Mouse (Mus musculus): ENCODE results near the gene Togaram1. TPM values are rescaled to one million over a fixed set of nuclear protein-coding genes. Genes with fewer than 3 reads are reported as not detected.

Gene Togaram1
- polyA plus RNA-seq, 1 experiment from 2014 or later, result 20.1 TPM

DNA sequence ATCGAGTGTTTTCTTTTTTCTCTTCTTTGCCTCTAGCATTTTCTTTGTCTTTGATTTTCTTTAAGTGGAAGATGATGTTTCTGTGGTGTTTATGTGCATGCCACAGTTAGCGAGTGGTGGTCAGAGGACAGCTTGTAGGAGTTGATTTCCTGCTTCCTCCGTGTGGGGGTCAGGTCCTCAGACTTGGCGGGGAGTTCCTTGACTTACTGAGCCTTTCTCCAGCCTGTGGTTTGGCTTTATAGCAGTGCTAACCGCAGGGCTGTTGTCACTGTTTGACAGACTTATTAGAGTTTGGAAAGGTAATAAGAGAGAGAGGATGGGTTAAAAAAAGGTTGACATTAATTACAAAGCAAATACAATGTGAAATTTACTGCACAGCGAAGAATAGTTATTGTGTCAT, 10.0 kb downstream of the Togaram1 start:
- Histone ChIP-seq H3K36me3 (ENCODE audit: poor library complexity, severe bottlenecking) (peaks cover 27% of the 10 kb centered on the region), H3K4me3 (no peak overlapping the region), H3K27ac (no peak overlapping the region), H3K4me1 (peaks cover 25% of the 10 kb centered on the region), H3K27me3 (no peaks in the 10 kb centered on the region), H3K9me3 (replicated peaks) (no peaks in the 10 kb centered on the region), H3K9ac (no peak overlapping the region), H3K4me2 (no peak overlapping the region)
- WGBS, result 77% methylated on average over 6 of the region's 6 CpGs
- ATAC-seq, result no peak

DNA sequence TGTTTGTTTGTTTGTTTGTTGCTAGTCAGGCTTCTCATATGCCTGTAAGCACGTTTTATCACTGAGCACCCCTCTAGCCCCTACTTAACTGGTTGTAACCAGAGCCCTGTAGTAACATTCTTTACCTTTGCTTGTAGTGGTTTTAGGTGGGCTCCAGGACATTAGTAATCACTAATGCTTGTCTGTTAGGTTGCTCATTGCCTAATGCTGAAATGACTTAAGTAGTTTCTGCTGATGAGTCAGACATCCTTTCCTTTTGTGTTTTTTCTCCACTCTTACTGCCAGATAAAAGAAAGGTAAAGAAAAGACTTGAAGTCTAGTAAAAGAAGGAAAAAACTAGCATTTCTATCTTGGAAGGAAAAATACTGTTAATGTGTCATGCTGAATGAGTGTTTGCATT, 10.6 kb downstream of the Togaram1 start:
- Histone ChIP-seq H3K27ac (no peak overlapping the region), H3K36me3 (ENCODE audit: poor library complexity, severe bottlenecking) (peaks cover 29% of the 10 kb centered on the region), H3K9me3 (replicated peaks) (no peaks in the 10 kb centered on the region), H3K27me3 (no peaks in the 10 kb centered on the region), H3K4me1 (peaks cover 19% of the 10 kb centered on the region), H3K4me3 (no peak overlapping the region), H3K4me2 (no peak overlapping the region), H3K9ac (no peak overlapping the region)
- 74% methylated on average over 1 of the region's 1 CpGs for WGBS
- no peak for ATAC-seq

DNA sequence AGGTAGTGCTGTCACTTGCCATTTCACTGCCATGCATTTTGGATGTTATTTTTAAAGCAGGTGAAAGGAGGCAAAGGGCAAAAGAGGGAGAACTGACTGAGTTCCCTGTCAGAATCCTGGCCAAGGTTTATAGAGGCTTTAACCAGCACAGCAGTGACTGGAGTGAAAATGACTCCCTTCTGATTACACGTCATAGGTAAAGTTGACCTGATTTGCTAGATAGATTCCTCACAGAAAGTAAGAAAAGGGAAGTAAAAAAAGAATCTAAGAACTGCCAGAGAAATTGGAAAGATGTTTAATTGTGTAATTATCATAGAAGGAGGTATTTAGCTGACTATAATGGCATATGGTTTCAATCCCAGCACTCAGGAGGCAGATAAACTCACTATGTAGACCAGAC, 11.9 kb downstream of the Togaram1 start:
- WGBS, result 90% methylated on average over 1 of the region's 1 CpGs
- Histone ChIP-seq H3K36me3 (ENCODE audit: poor library complexity, severe bottlenecking) (peaks cover 36% of the 10 kb centered on the region), H3K9ac (no peak overlapping the region), H3K4me1 (peaks cover 8% of the 10 kb centered on the region; the same call in 1 of the 2 replicates), H3K4me2 (no peak overlapping the region), H3K27ac (no peak overlapping the region), H3K27me3 (no peaks in the 10 kb centered on the region), H3K4me3 (no peak overlapping the region), H3K9me3 (replicated peaks) (no peaks in the 10 kb centered on the region)
- no peak for ATAC-seq

DNA sequence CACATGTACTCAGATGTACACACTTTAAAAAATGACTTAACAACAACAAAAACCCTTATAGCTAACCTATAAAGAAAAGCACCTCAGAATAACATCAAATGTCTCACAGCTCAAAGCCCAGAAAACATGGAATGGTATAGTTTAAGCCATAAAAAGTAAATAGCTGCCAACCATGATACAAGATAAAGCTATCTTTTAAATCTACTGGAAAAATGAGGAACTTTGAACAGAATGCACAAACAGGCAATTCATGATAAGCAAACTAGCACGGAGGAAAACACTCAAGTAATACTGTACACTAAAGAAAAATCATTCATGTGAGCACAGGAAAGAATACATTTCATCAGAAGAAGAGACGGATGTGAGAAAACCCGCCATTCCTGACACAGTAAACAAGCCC, 42.1 kb downstream of the Togaram1 start:
- Histone ChIP-seq H3K4me3 (no peak overlapping the region), H3K4me2 (no peak overlapping the region), H3K9me3 (replicated peaks) (no peaks in the 10 kb centered on the region), H3K27me3 (no peaks in the 10 kb centered on the region), H3K4me1 (no peaks in the 10 kb centered on the region), H3K36me3 (ENCODE audit: poor library complexity, severe bottlenecking) (peaks cover 62% of the 10 kb centered on the region), H3K9ac (no peak overlapping the region), H3K27ac (no peak overlapping the region)
- 91% methylated on average over 3 of the region's 3 CpGs for WGBS
- ATAC-seq, result no peak

DNA sequence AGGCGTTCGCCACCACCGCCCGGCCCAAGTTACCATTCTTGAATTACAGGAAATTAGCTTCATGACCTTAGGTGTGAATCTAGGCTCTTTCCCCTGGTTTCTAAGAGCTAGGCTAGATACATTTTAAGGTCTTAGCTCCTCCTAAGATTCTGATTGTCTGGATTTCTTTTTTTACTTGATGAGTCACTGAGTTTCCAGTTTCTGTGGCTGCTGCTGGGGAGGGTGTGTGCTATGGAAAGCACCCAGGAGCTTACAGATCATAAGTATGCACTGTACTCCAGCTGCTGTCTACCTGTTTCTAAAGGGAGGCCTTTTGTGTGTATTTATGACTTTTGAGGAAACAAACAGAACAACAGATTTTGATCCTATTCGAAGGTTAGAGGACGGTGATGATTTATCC, 57.2 kb downstream of the Togaram1 start:
- peaks cover 19% of the 10 kb centered on the region for H3K36me3 ChIP-seq (ENCODE audit: poor library complexity, severe bottlenecking)
- ATAC-seq, result no peak
- no peaks in the 10 kb centered on the region for H3K27me3 ChIP-seq
- no peak overlapping the region for H3K9ac ChIP-seq
- no peaks in the 10 kb centered on the region for H3K4me1 ChIP-seq
- no peak overlapping the region for H3K4me2 ChIP-seq
- H3K27ac ChIP-seq, result no peak overlapping the region
- no peaks in the 10 kb centered on the region; the same call in 1 of the 2 replicates for H3K9me3 ChIP-seq (replicated peaks)
- H3K4me3 ChIP-seq, result no peak overlapping the region
- WGBS, result 96% methylated on average over 6 of the region's 6 CpGs

DNA sequence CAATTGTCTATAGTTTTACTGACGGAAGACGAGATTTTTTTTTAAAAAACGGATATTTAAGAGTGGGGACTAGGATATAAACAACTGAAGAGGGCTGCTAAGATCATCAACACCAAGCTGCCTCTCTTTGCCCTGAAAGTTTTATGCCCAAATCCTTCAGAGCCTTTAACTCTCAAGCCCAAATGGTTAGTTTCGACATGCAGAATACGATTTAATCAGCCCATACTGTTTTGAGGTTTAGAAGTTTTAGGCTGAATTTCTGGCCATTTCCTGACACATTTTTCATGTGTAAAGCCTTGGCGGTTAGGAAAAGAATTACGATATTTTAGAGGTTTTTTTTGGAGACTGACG, 70.2 kb downstream of the Togaram1 start:
- ATAC-seq, result no peak
- Histone ChIP-seq H3K4me1 (peaks cover 23% of the 10 kb centered on the region), H3K36me3 (ENCODE audit: poor library complexity, severe bottlenecking) (0 out of 2 replicates have a peak, but pooled peaks cover 2% of the 10 kb centered on the region), H3K27me3 (no peaks in the 10 kb centered on the region), H3K9me3 (replicated peaks) (no peaks in the 10 kb centered on the region), H3K4me3 (peak overlapping the region; percentile 85), H3K9ac (no peak overlapping the region), H3K4me2 (peak overlapping the region; percentile 68), H3K27ac (no peak overlapping the region)
- 47% methylated on average over 8 of the region's 8 CpGs for WGBS

DNA sequence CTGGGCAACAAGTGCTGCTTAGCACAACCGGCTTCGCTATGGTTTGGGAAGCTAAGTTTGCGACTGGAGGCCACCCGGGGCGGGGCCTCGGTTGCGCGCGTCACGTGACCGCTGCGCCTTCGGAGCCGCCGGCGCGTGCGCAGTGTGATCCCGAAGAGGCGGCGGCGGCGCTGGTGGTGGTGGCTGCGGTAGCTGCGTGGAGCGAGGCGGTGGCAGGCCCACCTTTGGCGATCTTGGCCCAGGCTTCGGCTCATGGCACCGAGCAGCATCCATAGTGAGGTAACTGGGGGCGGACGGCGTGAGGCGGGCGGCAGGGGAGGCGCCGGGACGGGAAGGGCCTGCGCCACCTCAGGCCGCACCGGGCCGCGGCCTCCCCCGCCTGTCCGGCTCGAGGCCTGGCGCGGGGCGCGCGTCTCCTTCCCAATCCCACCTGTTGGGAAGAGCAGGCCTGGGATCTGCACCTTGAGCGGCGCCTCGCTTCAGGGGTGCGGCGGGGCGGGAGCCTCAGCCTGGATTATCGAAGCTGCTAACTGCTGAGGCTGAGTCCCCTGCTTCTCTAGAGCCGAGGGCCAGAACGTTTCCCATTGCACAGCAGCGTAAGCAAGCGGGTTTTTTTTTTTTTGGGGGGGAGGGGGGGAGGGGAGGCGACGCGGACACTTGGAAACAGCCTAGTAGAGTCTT, 70.7 kb downstream of the Togaram1 start, which contains the start of gene Prpf39:
Gene Prpf39, plus strand, starts transcription at position 144 of the 681 bp plus-strand sequence.
- peaks cover 23% of the 10 kb centered on the region for H3K4me1 ChIP-seq
- peak within 1 kb of the TSS; percentile 81 for H3K27ac ChIP-seq
- H3K36me3 ChIP-seq (ENCODE audit: poor library complexity, severe bottlenecking), result 0 out of 2 replicates have a peak, but pooled peaks cover 2% of the 10 kb centered on the region
- H3K9ac ChIP-seq, result peak within 1 kb of the TSS; percentile 90
- no peaks in the 10 kb centered on the region for H3K9me3 ChIP-seq (replicated peaks)
- peak; percentile 96 for ATAC-seq
- no peaks in the 10 kb centered on the region for H3K27me3 ChIP-seq
- H3K4me2 ChIP-seq, result peak within 1 kb of the TSS; percentile 68
- under 1% methylated on average over 62 of the region's 65 CpGs for WGBS
- peak within 1 kb of the TSS; percentile 85 for H3K4me3 ChIP-seq

DNA sequence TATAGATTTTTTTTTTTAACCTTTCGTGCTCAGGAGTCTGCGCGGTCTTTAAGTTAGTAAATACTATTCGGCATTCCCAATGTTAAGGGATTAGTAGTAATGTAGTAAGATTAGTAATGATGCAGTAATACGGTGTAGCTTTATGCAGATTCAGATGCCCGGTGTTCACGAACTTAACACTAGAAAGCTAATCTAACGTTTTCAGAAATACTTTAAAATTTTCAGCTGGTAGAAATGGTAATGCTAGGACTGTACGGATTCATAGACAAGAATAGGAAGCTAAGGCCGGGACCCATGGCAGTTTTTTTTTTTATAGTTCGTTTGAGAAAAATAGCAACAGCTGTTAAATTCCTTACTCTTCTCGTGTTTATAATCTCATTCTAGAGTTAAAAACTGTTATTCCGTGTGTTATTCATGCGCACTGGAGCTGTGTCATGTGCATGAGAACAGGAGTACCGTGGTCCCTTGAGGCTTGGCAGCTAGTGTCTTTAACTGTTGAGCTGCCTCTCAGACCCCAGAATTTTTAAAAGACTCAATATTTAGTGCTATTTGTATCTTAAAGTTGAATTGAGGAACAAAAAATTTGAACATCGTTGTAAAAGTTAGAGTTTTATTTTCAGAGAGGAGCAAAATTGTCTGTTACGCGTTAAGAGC, 71.4 kb downstream of the Togaram1 start:
- no peak overlapping the region for H3K27ac ChIP-seq
- peak overlapping the region; percentile 90 for H3K9ac ChIP-seq
- peak; percentile 27 for ATAC-seq
- no peaks in the 10 kb centered on the region for H3K9me3 ChIP-seq (replicated peaks)
- peak overlapping the region; percentile 68 for H3K4me2 ChIP-seq
- 19% methylated on average over 18 of the region's 18 CpGs for WGBS
- H3K27me3 ChIP-seq, result no peaks in the 10 kb centered on the region
- H3K36me3 ChIP-seq (ENCODE audit: poor library complexity, severe bottlenecking), result 0 out of 2 replicates have a peak, but pooled peaks cover 5% of the 10 kb centered on the region
- H3K4me1 ChIP-seq, result peaks cover 23% of the 10 kb centered on the region
- peak overlapping the region; percentile 85 for H3K4me3 ChIP-seq

DNA sequence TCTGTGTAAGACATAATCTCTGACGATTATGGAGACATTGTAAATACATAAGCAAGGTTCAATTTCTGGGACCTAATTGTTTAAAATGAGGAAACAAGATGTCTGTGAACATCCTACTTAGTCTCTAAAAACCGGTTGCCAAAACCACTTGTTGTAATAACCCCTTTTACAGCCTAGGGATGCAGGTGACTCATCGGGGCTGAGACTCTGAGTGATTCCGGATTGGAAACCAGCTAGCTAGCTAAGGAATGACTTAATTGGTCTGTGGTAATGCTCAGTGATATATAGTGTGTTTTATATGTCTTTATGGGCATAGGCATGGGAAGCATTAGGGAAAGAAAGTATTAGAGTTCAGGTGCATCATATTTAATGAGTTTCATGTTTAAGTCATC, 71.9 kb downstream of the Togaram1 start:
- Histone ChIP-seq H3K27me3 (no peaks in the 10 kb centered on the region), H3K36me3 (ENCODE audit: poor library complexity, severe bottlenecking) (0 out of 2 replicates have a peak, but pooled peaks cover 10% of the 10 kb centered on the region), H3K9me3 (replicated peaks) (no peaks in the 10 kb centered on the region), H3K4me2 (peak overlapping the region; percentile 68), H3K4me3 (peak overlapping the region; percentile 85), H3K4me1 (peaks cover 23% of the 10 kb centered on the region), H3K9ac (peak overlapping the region; percentile 90), H3K27ac (no peak overlapping the region)
- ATAC-seq, result no peak
- 49% methylated on average over 4 of the region's 4 CpGs for WGBS

DNA sequence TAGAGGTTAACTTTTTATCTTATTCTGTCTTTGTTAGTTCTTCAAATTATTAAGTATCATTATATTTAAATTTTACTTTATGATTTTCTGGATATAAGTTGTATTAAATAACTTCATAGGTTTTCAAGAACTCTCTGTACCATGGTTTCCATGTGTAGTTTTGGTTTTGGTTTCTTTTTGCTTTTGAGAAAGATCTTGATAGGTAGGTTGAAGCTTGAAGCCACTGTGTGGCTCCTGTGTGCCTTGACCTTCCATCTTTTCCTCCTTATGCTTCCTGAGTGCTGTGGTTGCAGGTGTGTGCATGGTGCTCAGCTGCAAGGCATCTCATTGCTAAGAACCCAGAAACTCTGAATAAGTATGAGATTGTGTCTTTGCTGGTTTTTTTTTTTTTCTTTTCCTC, 83.2 kb downstream of the Togaram1 start:
- no peak for ATAC-seq
- Histone ChIP-seq H3K27ac (no peak overlapping the region), H3K4me1 (no peaks in the 10 kb centered on the region), H3K4me2 (no peak overlapping the region), H3K9me3 (replicated peaks) (no peaks in the 10 kb centered on the region), H3K27me3 (no peaks in the 10 kb centered on the region), H3K4me3 (no peak overlapping the region), H3K9ac (no peak overlapping the region), H3K36me3 (ENCODE audit: poor library complexity, severe bottlenecking) (peaks cover 30% of the 10 kb centered on the region)

DNA sequence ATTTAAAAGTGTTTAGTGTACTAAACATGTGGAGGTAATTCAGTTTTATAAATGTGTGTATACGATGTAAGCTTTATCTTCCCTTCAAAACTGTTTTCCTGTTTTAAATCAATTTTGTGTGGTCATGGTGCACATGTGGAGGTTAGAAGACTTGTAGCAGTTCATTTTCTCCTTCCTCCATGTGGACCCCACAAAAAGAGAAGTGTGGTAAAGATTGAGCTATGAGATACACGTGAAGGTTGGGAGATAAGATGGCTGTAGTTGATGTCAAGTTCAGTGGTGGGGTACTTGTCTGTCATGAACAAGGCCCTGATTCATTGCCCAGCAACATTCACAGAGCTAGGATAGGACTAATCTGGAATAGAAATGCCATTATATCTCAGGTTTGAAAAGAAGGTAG, 92.6 kb downstream of the Togaram1 start:
- no peak for ATAC-seq

DNA sequence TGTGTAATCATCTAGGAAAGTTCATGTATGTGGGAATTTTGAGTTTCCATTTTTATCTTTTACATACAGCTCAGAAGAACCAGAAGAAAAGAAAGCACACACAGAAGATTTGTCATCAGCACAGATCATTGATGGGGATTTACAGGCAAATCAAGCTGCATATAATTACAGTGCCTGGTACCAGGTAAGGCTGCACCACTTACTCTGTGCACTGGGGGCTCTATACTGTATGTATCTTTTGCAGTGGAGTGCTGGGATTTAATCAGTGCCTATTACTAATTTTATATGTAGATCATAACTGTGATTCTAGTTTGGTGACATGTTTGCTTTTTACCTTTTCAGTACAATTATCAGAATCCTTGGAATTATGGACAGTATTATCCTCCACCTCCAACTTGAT, 95.5 kb downstream of the Togaram1 start:
- no peak overlapping the region for H3K4me3 ChIP-seq
- H3K36me3 ChIP-seq (ENCODE audit: poor library complexity, severe bottlenecking), result peaks cover 67% of the 10 kb centered on the region
- H3K4me2 ChIP-seq, result no peak overlapping the region
- H3K4me1 ChIP-seq, result no peaks in the 10 kb centered on the region
- no peaks in the 10 kb centered on the region for H3K9me3 ChIP-seq (replicated peaks)
- no peak overlapping the region for H3K9ac ChIP-seq
- H3K27me3 ChIP-seq, result no peaks in the 10 kb centered on the region
- no peak for ATAC-seq
- H3K27ac ChIP-seq, result no peak overlapping the region

More for the DNA sequence above, 92.6 kb downstream of the Togaram1 start:
- Histone ChIP-seq H3K9ac (no peak overlapping the region), H3K27ac (no peak overlapping the region), H3K4me1 (no peaks in the 10 kb centered on the region), H3K9me3 (replicated peaks) (no peaks in the 10 kb centered on the region), H3K4me3 (no peak overlapping the region), H3K36me3 (ENCODE audit: poor library complexity, severe bottlenecking) (peaks cover 54% of the 10 kb centered on the region), H3K27me3 (no peaks in the 10 kb centered on the region), H3K4me2 (no peak overlapping the region)
- 88% methylated on average over 2 of the region's 2 CpGs for WGBS
